Mouse (Mus musculus) brown adipose tissue, adult 24 weeks (tissue): ENCODE data around the gene Krt32. TPM values are rescaled to one million over a fixed set of nuclear protein-coding genes. Genes with fewer than 3 reads are reported as not detected.

Experiments
- H3K27ac ChIP-seq: fragments of 200-500 bp; replicated peaks from 2 replicates; pipeline ENCODE4 v1.5.1; 2012; ENCODE audit warnings: low read depth, mild to moderate bottlenecking, low read length
- H3K4me1 ChIP-seq: fragments of 200-500 bp; 2 replicates; pipeline ENCODE4 v1.6.1; 2012; ENCODE audit warnings: low read length, mixed read lengths; ENCODE audit not compliant: control insufficient read depth, insufficient read depth, insufficient read length
- H3K4me3 ChIP-seq: fragments of 200-500 bp; 2 replicates; pipeline ENCODE4 v1.5.1; 2012; ENCODE audit warnings: low read depth, mild to moderate bottlenecking, low read length, moderate library complexity; ENCODE audit not compliant: insufficient read depth
- polyA plus RNA-seq: library from polyadenylated mRNA; stranded (reverse); fragments of >200 nt; gene quantifications from 2 replicates; pipeline ENCODE4 v1.2.4, GENCODE M21; 2012; ENCODE audit not compliant: missing spikeins, insufficient read depth, insufficient read length

The Krt32 gene
- polyA plus RNA-seq, 1 experiment = not detected

DNA sequence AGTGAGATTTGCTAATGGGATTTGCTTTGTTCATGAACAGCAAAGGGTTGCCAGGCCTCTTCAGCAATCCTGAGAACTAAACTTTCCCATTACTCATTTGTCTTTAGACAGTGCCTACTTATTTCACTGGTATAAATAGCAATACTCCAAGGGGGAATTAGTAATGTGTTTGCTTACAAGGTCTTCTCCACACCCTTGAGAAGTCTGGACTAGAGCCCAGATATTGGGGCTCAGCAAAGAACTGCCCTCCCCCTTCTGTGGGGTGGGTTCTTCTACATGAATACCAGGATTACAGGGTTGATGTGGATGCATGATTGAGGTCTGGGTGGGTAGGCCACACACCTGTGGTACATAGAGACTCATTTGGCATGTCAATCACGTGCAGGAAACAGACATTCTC, 14.2 kb downstream of the Krt32 start:
- H3K27ac ChIP-seq = no peak overlapping the region
- no peaks in the 10 kb centered on the region for H3K4me1 ChIP-seq
- no peak overlapping the region for H3K4me3 ChIP-seq

GRCm38 (mm10) chr11:100067293-100068036, 20.6 kb downstream of the Krt32 start:
- no peak overlapping the region for H3K27ac ChIP-seq
- H3K4me3 ChIP-seq = no peak overlapping the region
- no peaks in the 10 kb centered on the region for H3K4me1 ChIP-seq

DNA sequence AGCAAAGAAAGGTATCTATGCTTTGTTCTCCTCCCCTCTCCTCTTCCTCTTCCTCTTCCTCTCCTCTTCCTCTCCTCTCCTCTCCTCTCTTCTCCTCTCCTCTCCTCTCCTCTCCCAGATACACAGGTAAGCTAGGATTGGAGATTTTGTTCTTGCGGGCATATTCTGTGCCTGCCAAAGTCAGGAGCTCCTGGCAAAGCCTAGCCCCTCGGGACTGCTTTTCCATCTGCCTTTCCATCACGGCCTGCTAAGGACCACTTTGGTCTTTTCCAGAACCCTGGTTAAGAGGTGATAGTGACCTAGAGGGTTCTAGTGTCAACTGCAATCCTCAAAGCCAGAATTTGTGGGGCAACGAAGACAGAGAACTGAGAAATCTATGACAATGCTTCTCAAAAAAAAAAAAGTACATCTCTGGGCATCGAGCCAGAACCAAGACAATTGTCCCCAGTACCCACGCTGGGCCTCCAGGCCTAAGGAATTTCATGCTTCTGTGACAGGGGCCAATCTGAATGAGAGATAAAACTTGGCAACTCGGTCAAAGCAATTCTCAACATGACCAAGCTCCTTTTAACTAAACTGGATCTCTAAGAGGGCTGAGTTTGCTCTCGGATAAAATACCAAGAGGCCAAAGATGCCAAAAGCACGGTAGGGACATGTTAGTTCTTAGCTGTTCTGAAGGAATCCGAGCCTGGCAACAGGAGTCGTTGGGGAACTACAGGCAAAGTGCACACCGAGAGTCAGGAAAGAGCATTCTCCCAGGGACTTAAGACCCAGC, 21.6 kb downstream of the Krt32 start:
- no peak overlapping the region for H3K4me3 ChIP-seq
- no peaks in the 10 kb centered on the region for H3K4me1 ChIP-seq
- H3K27ac ChIP-seq = no peak overlapping the region

DNA sequence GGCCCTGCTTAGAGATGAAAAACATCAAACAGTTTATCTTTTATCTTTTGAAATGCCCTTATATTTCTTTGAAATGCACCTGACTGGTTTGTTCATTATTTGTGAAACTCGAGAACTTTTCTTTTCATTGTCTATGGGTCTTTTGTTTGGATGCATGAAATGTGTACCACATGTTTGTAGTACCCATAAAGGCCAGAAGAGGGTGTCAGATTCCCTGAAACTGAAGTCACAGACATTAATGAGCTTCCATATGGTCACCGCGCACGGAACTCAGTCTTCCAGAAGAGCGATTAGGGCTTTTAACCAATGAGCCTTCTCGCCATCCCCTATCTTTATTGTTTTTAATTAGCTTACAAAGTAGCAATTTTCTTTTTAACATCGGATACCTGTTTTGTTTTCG, 29.2 kb downstream of the Krt32 start:
- Histone ChIP-seq H3K27ac (no peak overlapping the region), H3K4me1 (no peaks in the 10 kb centered on the region), H3K4me3 (no peak overlapping the region)

GRCm38 (mm10) chr11:100055686-100056655, 32.1 kb downstream of the Krt32 start:
- no peaks in the 10 kb centered on the region for H3K4me1 ChIP-seq

DNA sequence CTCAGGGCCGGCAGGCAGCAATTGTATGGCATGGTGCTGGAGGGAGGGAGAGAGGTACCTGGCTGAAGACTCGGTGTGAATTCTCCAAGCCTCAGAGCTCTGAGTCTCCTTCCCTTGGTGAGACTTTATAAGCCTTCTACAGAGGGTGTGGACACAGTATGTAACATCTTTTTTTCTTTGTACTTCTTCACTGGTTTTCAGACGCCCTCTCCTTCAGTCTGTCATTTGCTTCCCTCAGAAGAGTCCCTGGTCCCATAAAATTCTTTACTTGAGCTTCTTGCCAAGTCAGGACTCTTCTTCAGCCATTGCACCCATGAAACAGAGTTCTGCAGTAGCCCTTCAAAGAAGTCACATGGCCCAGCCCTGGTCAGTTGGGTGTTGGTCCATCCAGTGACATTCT, 37.6 kb downstream of the Krt32 start, which contains the start of gene Krt31:
Gene Krt31, minus strand, starts transcription at position 101 of the 400 bp plus-strand sequence.
- no peak within 1 kb of the TSS for H3K4me3 ChIP-seq
- no peaks in the 10 kb centered on the region for H3K4me1 ChIP-seq
- no peak within 1 kb of the TSS for H3K27ac ChIP-seq

More at GRCm38 (mm10) chr11:100055686-100056655, 32.1 kb downstream of the Krt32 start:
- H3K4me3 ChIP-seq = no peak overlapping the region
- no peak overlapping the region for H3K27ac ChIP-seq

DNA sequence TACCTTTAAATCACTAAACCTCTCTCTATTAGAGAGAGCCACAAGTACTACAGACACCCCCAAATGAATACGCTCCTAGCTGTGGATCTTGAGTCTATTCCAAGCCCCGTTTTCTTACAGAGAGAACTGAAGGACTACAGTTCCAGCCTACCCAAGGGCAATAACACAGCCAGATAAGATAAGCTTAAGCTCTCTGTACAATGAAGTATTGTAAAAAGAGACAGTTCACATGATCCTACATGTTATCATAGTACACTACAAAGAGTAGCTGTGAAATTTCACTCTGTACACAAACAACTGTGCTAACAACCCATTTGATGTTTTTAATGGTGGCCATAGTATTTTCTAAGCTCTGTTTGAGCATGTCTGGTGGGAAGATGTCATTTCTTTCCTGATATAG, 40.8 kb downstream of the Krt32 start:
- no peak overlapping the region for H3K27ac ChIP-seq
- H3K4me1 ChIP-seq = no peaks in the 10 kb centered on the region
- no peak overlapping the region for H3K4me3 ChIP-seq

DNA sequence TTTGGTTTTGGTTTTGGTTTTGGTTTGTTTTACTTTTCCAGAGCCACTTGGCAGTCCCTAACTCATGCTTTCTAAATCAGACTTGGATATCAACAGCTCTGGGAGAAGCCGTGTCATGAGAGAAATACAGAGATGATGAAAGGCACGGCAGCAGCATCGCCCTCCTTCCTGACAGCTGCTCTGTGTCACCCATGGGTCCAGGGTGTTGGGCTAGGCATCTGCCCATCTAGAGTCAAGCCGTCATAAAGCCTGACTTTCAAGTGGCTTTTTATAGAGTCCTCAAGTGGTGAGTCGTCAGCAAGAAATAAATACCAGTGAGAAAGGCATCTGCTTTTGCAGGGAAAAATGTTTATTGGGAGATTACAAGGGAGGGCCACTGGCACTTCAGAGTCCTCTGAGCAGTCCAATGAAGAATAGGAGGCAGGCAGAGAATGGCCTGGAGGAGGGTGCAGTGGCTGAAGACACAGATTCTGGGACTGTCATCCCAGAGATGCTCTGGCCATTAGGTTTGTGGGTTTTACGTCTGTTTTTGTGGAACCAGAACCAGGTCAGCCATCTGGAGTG, 41.6 kb downstream of the Krt32 start:
- Histone ChIP-seq H3K27ac (no peak overlapping the region), H3K4me1 (no peaks in the 10 kb centered on the region), H3K4me3 (no peak overlapping the region)

GRCm38 (mm10) chr11:100041454-100041853, 46.6 kb downstream of the Krt32 start, which contains the start of gene Krt34:
Gene Krt34, minus strand, starts transcription at chr11:100041554.
- no peak within 1 kb of the TSS for H3K27ac ChIP-seq
- H3K4me1 ChIP-seq = no peaks in the 10 kb centered on the region
- no peak within 1 kb of the TSS for H3K4me3 ChIP-seq

Other genes with a start within 250 kb of the Krt32 start
- not detected in 2 replicates for gene Krtap4-16, start 236.6 kb downstream of the Krt32 start, polyA plus RNA-seq
- not detected in 2 replicates for gene Gm11568, start 230.3 kb downstream of the Krt32 start, polyA plus RNA-seq
- not detected in 2 replicates for gene Gm11559, start 223.8 kb downstream of the Krt32 start, polyA plus RNA-seq
- not detected in 2 replicates for gene Krtap9-1, start 214.8 kb downstream of the Krt32 start, polyA plus RNA-seq
- gene Gm11567, start 209.0 kb downstream of the Krt32 start, polyA plus RNA-seq = not detected in 2 replicates
- not detected in 2 replicates for gene Krtap31-1, start 180.3 kb downstream of the Krt32 start, polyA plus RNA-seq
- not detected in 2 replicates for gene Gm11565, start 173.5 kb downstream of the Krt32 start, polyA plus RNA-seq
- gene Krtap31-2, start 151.9 kb downstream of the Krt32 start, polyA plus RNA-seq = not detected in 2 replicates
- not detected in 2 replicates for gene Krtap9-5, start 139.8 kb downstream of the Krt32 start, polyA plus RNA-seq
- not detected in 2 replicates for gene Krtap29-1, start 109.2 kb downstream of the Krt32 start, polyA plus RNA-seq
- gene Krtap16-1, start 101.6 kb downstream of the Krt32 start, polyA plus RNA-seq = not detected in 2 replicates
- gene Krtap17-1, start 94.2 kb downstream of the Krt32 start, polyA plus RNA-seq = not detected in 2 replicates
- gene Krt33a, start 72.0 kb downstream of the Krt32 start, polyA plus RNA-seq = not detected in 2 replicates
- not detected in 2 replicates for gene Krt33b, start 58.4 kb downstream of the Krt32 start, polyA plus RNA-seq
- not detected in 2 replicates for gene Krt34, start 46.7 kb downstream of the Krt32 start, polyA plus RNA-seq
- gene Krt31, start 37.7 kb downstream of the Krt32 start, polyA plus RNA-seq = not detected in 2 replicates
- gene Krt35, start 8.0 kb upstream of the Krt32 start, polyA plus RNA-seq = not detected in 2 replicates
- gene Krt36, start 17.4 kb upstream of the Krt32 start, polyA plus RNA-seq = 1.4 TPM in 2 replicates
- not detected in 2 replicates for gene Krt13, start 33.3 kb upstream of the Krt32 start, polyA plus RNA-seq
- 0.67 and 2.4 TPM in 2 replicates for gene Krt15, start 47.7 kb upstream of the Krt32 start, polyA plus RNA-seq
- gene Krt19, start 60.4 kb upstream of the Krt32 start, polyA plus RNA-seq = 0.87 TPM in 1 of 2 replicates, not detected in the other
- gene Krt9, start 105.0 kb upstream of the Krt32 start, polyA plus RNA-seq = not detected in 2 replicates
- 0.67 TPM in 1 of 2 replicates, not detected in the other for gene Krt14, start 119.3 kb upstream of the Krt32 start, polyA plus RNA-seq
- not detected in 2 replicates for gene Krt16, start 160.7 kb upstream of the Krt32 start, polyA plus RNA-seq
- gene Krt17, start 172.8 kb upstream of the Krt32 start, polyA plus RNA-seq = not detected in 2 replicates
- gene Krt42, start 181.6 kb upstream of the Krt32 start, polyA plus RNA-seq = not detected in 2 replicates
- 1,185 and 1,317 TPM in 2 replicates for gene Eif1, start 231.7 kb upstream of the Krt32 start, polyA plus RNA-seq
- gene Gast, start 246.2 kb upstream of the Krt32 start, polyA plus RNA-seq = not detected in 2 replicates